Mouse (Mus musculus) urinary bladder, postnatal 25 days (tissue): ENCODE results near the gene Zfp638.
"Not testable (repeated sequence)": the region's sequence is repeated elsewhere in the genome, so short reads cannot be mapped to it uniquely, and the experiment has no call there.

Experiments used
- DNase-seq: peaks from one replicate; pipeline ENCODE4 v3.0.0; 2022; ENCODE audit warnings: low spot score

Zfp638 gene

DNA sequence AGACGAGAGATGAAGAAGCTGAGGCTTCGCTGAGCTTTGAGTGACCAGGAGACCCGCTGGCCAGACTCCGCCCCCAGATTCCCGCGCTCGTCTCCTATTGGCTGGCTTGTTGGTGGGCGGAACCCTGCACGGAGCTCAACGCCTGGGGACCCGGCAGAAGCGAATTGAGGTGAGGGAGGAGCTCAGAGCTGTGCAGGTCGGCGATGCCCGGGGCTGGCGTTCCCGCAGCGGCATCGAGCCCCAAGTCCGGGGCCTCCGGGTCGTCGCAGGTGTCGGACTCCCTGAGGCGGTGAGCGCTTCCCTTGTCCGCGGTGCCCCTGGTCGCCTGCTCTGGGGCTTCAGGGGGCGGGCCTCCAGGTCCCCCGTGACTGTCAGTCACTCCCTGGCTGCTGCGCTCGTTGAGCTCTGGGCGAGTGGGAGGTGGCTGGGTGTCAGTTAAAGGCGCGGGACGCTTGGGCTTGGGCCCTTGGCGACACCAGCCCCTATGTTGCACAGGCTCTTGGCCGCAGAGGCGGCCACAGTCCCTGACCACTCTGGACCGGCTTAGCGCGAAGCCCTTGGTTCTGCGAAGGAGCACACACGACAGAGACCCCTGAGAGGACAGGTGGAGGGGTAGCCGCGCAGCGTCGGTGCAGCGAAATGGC, at the start of gene Zfp638:
Gene Zfp638 (plus strand): TSS at position 156 of the 644 bp plus-strand sequence.
- peak; percentile 92 for DNase-seq

DNA sequence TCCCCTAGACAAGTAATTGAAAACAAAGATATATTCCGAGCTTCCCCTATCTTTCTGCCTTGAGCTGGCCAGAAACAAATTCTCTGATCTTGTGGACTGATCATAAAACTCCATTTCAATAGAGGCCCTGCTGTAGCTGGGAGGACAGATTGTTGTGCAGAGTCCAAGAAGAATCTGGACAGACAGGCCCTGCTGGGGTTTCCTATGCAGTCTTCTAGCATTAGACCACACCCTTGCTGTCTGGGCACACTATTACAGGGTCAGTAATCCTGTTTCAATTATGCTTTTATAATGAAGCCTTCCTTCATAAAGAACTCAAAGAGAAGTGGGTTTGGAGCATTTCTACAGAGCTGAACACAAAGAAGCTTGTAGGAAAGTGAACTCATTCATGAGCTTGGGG, 47.9 kb upstream of the Zfp638 start:
- DNase-seq: no peak

DNA sequence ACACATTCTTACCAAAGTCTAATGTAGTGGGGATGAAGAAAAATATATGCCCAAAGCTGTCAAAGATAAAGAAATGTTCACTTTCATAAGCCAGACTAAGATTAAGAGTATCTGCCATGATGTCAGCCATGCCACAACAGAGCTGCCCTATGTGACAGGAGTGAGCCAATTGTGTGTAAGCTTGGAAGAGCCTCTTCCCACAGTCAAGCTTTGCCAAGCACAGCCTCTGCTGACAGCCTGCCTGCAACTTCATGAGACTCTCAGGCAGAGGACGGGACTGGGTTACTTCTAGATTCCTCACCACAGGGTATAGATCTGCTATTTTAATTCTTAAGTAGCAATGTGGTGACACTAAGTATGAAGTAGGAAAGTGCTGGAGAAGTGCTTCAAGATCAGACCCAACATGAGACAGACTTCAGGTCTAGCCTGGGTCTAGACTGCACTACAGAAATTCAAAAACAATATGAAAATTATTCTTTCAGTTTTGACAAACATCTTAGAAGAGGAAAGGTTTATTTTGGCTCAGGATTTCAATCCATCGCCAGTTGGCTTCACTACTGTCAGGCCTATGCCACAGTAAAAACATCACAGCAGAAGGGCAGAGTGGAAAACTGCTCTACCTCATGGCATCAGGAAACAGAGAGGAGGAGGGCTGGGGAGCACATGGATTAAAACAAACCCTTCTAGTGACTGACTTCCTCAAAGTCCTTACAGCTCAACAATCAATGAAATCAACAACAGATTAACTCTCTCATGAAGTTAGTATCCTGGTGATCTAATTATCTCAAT, 46.0 kb upstream of the Zfp638 start:
- no peak for DNase-seq

DNA sequence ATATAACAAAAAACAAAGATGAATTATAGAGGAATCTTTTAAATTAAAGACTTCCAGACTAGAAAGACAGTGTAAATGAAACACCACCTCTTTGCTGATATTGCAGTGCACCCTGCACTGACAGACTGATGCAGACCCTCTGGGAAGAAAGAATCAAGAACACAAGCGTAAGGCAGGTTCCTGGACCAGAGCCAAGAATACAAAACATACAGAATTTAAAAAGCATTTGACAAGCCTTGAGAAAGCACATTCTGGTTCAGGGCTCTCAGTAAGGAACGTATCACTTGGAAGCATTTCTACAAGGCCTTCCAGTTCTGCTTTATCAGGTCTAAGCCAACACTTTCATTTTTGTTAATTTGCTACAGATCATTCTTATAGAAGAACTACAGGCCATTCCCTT, 45.1 kb upstream of the Zfp638 start:
- DNase-seq: no peak

DNA sequence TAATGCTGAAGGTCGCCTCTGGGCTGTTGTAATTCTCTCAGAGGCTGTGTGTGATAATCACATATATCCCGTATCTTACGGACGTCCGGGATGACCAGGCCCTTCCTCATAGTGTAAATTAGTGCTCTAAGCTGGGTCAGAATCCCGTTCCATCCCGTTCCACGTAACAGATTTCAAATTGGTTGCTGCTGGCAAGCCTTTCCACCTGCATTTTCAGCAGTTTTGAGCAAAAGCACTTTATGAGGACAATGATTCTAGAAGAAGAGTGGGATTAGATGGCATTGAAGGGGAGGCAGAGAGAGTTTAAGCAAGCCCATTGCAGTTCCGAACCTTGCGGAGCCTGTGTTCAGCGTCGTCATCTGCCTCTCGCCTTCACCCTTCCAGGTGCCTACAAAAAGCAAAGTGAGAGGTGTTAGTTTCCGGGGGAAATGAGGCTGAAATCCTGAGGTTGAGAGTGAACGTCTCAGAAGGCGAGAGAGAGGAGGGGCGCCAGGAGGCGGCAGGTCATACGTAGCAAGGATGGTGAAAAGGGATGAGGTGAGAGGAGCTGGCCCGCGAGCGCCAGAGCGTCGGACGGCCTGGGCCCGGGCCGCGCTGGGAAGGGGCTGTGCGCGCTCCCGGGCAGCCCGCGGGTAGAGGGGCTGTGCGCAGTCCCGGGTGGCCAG, 35.8 kb upstream of the Zfp638 start:
- DNase-seq: no peak

DNA sequence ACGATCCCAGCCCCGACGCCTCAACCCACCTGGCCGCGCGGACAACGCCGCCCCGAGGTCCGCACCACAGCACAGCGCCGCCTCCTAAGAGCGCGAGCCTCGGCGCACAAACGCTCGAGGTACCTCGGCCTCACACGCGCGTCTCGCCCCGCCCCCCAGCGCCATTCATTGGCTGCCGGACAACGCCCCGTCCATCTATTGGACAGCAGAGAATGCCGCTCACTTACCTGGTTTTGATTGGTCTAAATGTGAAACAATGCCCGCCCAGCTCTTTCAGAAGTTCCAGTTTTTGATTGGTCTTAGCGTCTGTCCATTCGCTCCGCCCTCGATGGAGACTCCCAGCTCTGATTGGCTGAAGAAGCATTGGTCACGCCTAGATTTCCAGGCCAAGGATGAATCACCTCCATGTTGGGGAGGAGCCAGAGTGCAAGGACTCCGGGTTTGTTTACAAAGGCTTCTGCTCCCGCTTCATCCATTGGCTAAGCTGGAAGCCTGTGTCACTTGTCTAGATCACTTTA, 35.2 kb upstream of the Zfp638 start, which contains the start of gene Paip2b:
Gene Paip2b (minus strand): TSS at position 136 of the 518 bp plus-strand sequence.
- DNase-seq: peak; percentile 94

DNA sequence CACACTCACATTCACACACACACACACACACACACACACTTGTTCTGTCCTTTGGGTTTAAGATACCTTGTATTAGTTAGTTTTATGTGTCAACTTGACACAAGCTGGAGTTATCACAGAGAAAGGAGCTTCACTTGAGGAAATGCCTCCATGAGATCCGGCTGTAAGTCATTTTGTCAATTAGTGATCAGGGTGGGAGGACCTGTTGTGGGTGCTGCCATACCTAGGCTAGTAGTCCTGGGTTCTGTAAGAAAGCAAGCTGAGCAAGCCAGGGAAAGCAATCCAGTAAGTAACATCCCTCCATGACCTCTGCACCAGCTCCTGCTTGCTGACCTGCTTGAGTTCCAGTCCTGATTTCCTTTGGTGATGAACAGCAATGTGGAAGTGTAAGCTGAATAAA, 34.5 kb upstream of the Zfp638 start:
- DNase-seq: not testable (repeated sequence)

DNA sequence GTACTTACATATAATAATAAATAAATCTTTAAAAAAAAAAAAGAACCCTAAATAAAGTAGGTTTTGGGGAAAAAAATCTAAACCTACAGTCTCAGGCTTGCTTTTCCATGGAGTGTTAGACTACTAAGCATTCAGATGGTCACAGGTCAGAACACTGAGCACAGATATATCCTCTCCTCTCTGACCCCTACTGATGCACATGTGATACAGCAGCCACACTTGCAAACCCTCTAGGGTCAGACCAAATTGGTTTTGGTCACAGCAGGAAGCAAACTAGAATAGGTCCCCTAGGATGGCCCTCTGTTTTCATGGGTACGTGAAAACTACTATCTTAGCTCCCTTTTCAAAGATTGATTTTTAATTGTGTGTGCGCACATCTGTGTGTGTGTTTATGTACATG, 30.1 kb upstream of the Zfp638 start:
- no peak for DNase-seq

DNA sequence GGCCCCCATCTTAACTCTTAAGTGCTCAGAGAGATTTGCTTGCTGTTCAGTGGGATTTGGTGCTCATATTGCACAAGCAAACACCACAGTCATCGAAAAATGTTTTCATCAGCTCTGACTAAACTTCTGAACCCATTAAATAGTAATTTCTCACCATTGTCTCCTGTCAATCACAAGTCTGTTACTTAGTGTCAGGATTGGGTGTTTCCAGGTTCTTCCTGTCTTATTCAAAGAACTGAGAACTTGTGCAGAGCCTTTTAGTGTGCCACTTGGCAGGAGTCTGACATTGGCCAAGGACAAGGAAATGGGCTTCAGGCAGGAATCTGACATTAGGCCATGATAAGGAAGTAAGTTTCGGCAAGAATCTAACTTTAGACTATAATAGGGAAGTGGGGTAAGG, 28.9 kb upstream of the Zfp638 start:
- no peak for DNase-seq

DNA sequence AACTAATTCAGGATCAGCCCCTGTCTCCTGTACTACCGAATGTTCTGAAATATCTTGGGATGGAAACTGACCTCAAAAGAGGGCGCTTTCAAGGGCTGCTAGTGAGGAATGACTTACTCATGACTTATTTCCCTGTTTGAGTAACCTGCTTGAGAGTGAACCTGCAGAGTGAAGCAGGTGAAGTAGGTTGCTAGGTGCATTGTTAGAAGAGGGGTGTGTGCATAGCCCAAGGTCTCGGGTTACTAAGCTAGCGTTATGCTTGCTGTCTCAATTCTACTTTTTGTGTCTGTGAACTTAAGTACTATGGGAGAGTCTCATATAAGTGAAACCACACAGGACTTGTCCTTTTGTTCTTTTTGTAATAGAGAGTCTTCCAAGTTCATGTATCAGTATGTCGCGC, 26.8 kb upstream of the Zfp638 start:
- DNase-seq: no peak

DNA sequence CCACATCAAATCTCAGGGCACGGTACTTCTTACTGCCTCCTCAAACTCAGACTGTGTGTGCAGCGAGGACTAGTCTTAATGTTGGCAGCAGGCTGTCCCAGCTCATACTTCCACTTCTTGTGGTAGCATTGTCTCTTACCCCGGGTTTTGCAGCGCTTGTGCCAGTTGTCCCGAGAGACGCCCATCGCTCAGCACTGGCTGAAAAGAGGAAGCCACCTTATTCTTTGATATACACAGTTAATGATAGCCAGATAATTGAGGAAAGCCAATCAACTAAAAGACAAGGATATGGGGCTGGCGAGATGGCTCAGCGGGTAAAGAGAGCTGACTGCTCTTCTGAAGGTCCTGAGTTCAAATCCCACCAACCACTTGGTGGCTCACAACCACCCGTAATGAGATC, 22.0 kb upstream of the Zfp638 start:
- no peak for DNase-seq

DNA sequence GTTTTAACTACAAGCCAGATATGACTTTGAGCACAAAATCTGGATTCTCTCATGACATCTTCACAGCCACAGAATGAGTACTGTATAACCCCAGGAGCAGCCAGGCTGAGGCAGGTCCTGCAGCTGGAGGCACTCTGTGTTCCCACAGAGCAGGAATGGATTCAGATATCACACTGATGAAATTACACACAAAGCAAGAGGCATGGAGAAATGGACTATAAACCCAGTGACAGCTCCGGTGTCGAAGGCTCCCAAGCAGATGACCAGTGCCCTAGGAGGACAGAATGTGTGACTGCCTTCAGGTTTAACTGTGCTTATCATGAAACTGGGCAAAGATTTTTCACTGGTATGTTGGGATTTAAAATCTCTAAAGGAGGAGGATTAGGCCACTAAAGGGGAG, 20.8 kb upstream of the Zfp638 start:
- no peak for DNase-seq

DNA sequence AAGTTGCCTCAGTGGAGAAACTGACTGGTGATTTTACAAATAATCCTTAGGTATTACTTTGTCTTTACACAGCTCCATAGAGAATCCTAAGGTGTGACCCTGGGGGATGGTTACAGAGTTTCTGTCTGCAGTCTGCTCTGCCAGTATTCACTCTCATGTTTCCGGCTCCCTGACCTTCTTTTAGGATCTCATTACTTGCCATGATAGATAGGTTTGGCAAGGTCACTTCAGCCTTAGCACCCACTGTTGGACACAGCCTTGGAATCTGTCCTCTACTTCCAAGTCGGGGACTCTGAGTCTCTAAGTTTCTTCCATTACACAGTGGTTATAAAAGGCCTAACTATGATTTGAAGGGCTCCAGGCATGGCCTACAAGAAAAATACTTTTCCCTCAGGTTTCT, 17.5 kb upstream of the Zfp638 start:
- DNase-seq: no peak

DNA sequence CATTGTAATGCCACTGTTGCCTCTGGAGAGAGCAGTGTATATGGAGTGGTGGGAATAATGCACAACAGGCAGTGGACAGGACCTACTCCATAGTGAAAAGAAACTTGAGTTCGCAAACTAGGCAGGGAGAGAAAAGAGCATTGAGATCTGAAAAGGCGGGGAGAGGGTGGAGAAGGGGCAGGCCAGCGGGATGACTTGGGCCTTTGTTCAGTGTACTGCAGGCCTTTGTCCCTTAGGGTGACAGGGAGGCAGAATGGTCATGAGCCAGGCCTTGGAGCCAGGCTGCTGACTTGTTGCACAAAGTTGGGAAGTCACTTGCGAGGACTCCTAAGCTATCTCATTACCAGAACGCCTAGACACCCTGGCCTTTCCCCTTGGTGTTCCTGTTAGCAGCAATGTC, 9.4 kb upstream of the Zfp638 start:
- no peak for DNase-seq

DNA sequence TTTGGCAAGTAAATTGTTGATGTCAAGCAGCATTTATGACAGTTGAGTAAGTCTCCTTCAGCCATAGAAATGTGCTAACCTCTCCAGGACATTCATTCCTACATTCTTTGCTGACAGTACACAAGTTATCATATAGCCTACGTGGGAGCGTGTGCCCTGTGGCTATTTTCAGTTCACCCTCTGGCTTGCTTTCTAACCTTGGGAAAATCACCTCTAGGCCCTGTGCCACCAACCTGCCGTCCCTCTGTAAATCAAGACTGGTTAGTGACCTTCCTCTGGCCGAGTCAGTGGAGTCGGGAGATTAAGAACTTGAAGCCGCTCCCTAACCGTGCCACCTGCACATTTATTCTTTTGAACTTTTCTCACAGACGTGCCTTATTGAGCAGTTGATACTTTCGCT, 6.9 kb upstream of the Zfp638 start:
- no peak for DNase-seq

DNA sequence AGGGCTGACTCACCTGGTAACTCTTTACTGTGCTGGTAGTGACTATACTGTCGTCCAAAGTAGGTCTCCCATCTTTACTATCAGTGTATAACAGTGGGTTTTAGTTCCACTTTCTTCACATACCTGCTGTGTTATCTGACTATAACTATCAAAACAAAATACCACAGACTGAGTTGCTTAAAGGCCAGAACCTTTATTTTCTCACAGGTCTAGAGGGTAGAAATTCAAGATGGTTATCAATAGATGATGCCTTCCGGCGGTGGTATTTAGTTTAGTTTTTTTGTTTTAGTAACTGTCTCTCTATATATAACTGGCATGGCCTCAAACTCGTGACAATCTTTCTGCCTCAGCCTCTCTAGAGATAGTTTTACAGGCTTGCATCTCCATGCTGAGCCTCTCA, 3.4 kb upstream of the Zfp638 start:
- no peak for DNase-seq

DNA sequence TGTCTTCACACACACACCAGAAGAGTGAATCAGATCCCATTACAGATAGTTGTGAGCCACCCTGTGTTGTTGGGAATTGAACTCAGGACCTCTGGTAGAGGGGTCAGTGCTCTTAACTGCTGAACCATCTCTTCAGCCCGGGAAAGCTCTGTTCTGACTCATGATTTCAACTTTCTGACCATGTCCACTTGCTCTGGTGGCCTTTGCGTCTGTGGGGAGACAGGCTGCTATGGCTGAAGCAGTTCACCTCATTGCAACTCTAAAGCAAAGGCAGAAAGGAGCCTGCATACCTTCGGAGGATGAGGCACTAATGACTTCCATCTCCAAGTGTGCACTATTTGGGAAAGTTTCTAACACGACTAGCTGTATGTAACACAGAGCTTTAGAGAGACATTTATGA, 486 bp upstream of the Zfp638 start:
- DNase-seq: no peak

DNA sequence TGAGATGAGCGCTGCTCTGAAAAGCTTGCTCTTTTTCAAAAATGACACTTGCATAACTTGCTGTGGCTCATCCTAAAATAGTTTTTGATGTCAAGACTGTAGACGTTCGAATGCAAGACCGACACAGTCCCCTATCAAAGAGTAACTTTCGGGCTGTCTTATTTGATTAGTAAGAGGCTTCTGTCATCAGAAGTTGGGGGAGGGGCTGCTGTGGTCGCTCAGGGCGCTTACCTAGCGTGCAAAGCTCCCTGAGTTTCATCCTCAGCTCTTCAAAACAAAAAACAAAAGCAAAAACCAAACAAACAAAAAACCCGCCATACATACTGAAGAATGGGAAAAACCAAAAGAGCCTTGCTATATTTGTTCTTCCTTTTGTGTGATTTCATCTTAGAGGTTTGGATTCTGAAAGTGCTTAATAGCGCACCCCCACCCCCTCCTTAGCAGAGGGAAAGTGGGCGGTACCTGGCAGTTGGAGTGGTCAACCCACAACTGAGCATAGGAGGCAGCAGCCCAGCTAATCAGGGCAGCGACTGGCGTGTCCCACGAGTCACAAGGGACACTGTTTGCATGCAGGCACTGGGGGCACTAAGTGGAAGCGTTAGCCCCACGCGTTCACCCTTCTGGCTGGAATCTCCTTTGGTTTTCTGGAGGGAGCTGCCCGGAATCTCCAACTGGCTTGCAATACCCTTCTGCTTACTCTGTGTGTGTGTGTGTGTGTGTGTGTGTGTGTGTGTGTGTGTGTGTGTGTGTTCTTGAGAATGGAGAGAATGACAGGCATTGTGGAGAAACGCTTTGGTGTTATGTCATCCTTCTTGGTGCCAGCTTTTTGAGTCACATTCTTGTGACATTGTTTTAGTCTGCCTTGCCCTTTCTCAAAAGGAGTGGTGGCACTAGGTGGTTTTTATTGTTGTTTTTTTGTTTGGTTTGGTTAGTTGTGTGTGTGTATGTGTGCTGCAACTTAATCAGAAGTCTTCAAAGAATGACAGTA, 983 bp downstream of the Zfp638 start:
- peak; percentile 19 for DNase-seq

DNA sequence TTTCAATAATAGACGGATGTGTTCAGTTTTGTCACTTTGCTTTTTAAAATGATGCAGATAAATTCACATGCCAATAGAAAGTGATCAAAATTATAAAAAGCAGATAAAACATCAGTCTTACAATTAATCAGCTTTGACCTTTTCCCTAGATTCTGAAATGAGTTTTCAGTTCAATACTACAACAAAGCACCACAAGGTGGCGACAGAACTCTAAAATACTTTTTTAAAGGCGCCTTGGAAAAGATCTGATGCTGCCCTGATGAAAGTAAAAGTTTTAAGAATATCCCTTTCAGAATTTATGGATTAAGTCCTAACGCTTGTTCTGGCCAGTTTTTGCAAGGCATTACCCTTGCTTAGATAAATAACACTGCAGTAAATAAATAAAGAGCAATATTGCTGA, 12.9 kb downstream of the Zfp638 start:
- peak; percentile 45 for DNase-seq

DNA sequence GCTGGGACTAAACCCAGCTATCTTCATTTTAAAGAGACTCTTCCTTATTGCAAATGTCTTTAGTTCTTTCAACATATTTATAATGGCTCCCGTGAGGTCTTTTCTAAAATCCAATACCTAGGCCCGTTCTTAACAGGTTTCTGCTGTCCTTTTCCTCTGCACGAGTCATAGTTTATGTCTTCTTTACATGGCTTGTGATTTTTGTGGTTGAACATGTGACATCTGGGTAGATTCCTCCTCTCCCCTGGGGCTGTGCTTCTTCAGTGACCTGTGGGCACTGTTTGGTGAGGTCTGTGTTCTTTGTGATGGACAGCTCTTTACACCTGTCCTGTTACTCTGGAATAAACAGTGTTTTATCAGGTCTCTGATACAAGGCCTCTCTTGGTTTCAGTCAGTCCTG, 19.9 kb downstream of the Zfp638 start:
- no peak for DNase-seq

DNA sequence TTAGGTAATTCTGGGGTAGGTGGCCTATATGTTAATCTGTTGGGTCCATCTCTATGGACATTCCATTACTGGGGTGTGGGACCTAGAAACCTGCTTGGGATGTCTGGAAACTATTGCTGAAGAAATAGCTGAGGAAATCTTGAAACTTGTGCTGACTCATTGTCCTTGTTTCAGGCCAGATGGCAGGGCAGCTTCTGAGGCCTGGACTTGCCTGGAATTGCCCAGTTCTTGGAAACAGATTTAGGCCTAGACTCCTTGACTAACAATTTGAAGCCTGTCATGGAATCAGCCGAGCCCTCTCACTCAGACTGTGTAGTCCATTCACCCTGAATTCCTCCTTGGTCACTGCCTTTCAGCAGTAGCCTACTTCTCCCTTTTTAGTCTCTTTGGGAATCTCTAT, 21.9 kb downstream of the Zfp638 start:
- no peak for DNase-seq
